Mouse (Mus musculus) right cerebral cortex, postnatal 36 days (tissue): ENCODE results near the gene Tap1.
"Not testable (repeated sequence)": the region's sequence is repeated elsewhere in the genome, so short reads cannot be mapped to it uniquely, and the experiment has no call there.

Experiments
- DNase-seq, 2 experiments: peaks; one replicate each; pipeline ENCODE4 v3.0.0; 2022; ENCODE audit warnings: low spot score in 2 of 2, mixed read lengths in 1 of 2

Gene Tap1

GRCm38 (mm10) chr17:34232021-34232420 is 44.7 kb downstream of the Tap1 start:
- not testable (repeated sequence) for DNase-seq

- DNase-seq: peak; percentile 21 to 26
Measured at GRCm38 (mm10) chr17:34234926-34235325, 47.6 kb downstream of the Tap1 start.

- DNase-seq: no peak
Measured at GRCm38 (mm10) chr17:34236691-34237090, 49.3 kb downstream of the Tap1 start.

- DNase-seq: no peak
Measured at GRCm38 (mm10) chr17:34237741-34238140, 50.4 kb downstream of the Tap1 start.

- DNase-seq: peak in 1 of 2 experiments; percentile 22
Measured at GRCm38 (mm10) chr17:34238706-34239105, 51.4 kb downstream of the Tap1 start, which contains the start of gene H2-Ob. H2-Ob (plus strand) TSS chr17:34238903.

GRCm38 (mm10) chr17:34239601-34240041 is 52.3 kb downstream of the Tap1 start:
- DNase-seq: no peak

GRCm38 (mm10) chr17:34240366-34240765 is 53.0 kb downstream of the Tap1 start:
- DNase-seq: no peak

- no peak for DNase-seq
Measured at GRCm38 (mm10) chr17:34240916-34241315, 53.6 kb downstream of the Tap1 start.

- no peak for DNase-seq
Measured at GRCm38 (mm10) chr17:34244656-34245055, 57.3 kb downstream of the Tap1 start.
